Mouse (Mus musculus): ENCODE data around the gene Gm3095.
"Not testable (repeated sequence)": the region's sequence is repeated elsewhere in the genome, so short reads cannot be mapped to it uniquely, and the experiment has no call there.

DNA sequence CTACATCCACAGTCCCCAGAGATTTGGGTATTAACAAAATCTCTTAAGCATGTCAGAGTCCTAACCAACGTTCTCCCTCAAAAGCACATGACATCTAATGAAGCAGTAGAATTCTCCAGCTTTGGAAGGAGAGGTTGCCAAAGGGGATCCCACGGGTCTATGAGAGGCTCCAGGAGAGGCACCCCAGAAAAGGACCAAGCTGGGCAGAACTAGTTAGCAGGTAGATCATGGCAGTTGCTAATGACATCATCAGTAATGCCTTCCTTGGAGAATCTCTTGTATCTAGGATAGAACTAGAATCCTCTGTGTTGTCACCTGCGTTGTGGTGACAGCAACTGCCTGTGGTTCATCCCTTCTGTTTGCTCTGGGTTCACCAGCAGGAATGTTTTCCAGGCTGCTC, 34.7 kb downstream of the Gm3095 start, which contains the start of gene Gm3099:
- not testable (repeated sequence) for TF ChIP-seq POLR2A, EP300 (IDR thresholded peaks at IDR 0.05; ENCODE audit: insufficient read depth, low read depth, low read length)
